Mouse (Mus musculus) Muller cell, postnatal 12 days (primary cell): Measurements from ENCODE around the gene Ackr2.

Experiments
- DNase-seq: peaks from one replicate; pipeline ENCODE4 v3.0.0-alpha.2; 2015; ENCODE audit errors: inconsistent ontology term

Ackr2 gene

GRCm38 (mm10) chr9:121916102-121916501 is 17.9 kb downstream of the Ackr2 start, which contains the start of gene Cyp8b1:
Cyp8b1 (minus strand) TSS chr9:121916305.
- no peak for DNase-seq

GRCm38 (mm10) chr9:121919027-121919501 is 20.9 kb downstream of the Ackr2 start:
- DNase-seq = no peak

GRCm38 (mm10) chr9:121923443-121923842 is 25.3 kb downstream of the Ackr2 start:
- no peak for DNase-seq

GRCm38 (mm10) chr9:121923906-121924305 is 25.8 kb downstream of the Ackr2 start:
- no peak for DNase-seq

- DNase-seq = no peak
Measured at GRCm38 (mm10) chr9:121924901-121925560, 26.9 kb downstream of the Ackr2 start.

- no peak for DNase-seq
Measured at GRCm38 (mm10) chr9:121925959-121926358, 27.8 kb downstream of the Ackr2 start.

- DNase-seq = no peak
Measured at GRCm38 (mm10) chr9:121926634-121927405, 28.7 kb downstream of the Ackr2 start.

- DNase-seq = no peak
Measured at GRCm38 (mm10) chr9:121927721-121928120, 29.6 kb downstream of the Ackr2 start.

GRCm38 (mm10) chr9:121928498-121928897 is 30.3 kb downstream of the Ackr2 start:
- DNase-seq = no peak

GRCm38 (mm10) chr9:121934856-121935255 is 36.7 kb downstream of the Ackr2 start:
- DNase-seq = no peak

- DNase-seq = no peak
Measured at GRCm38 (mm10) chr9:121936952-121937351, 38.8 kb downstream of the Ackr2 start.

GRCm38 (mm10) chr9:121937451-121937864 is 39.3 kb downstream of the Ackr2 start:
- DNase-seq = peak; percentile 9

- DNase-seq = peak; percentile 33
Measured at GRCm38 (mm10) chr9:121937944-121938355, 39.8 kb downstream of the Ackr2 start.

GRCm38 (mm10) chr9:121943005-121943404 is 44.9 kb downstream of the Ackr2 start:
- DNase-seq = no peak

- DNase-seq = no peak
Measured at GRCm38 (mm10) chr9:121943628-121944027, 45.5 kb downstream of the Ackr2 start.

GRCm38 (mm10) chr9:121947784-121948183 is 49.6 kb downstream of the Ackr2 start:
- DNase-seq = peak; percentile 66

GRCm38 (mm10) chr9:121948431-121948830 is 50.3 kb downstream of the Ackr2 start:
- no peak for DNase-seq

- peak; percentile 82 for DNase-seq
Measured at GRCm38 (mm10) chr9:121950418-121951113, 52.4 kb downstream of the Ackr2 start, which contains the start of gene Fam198a. Fam198a (plus strand) TSS chr9:121950988.

- DNase-seq = no peak
Measured at GRCm38 (mm10) chr9:121951114-121951423, 52.9 kb downstream of the Ackr2 start.

- DNase-seq = no peak
Measured at GRCm38 (mm10) chr9:121952596-121952995, 54.4 kb downstream of the Ackr2 start.

- peak; percentile 69 for DNase-seq
Measured at GRCm38 (mm10) chr9:121959966-121960635, 61.9 kb downstream of the Ackr2 start.
